Mouse (Mus musculus) intestine, postnatal 0 days (tissue): ENCODE measurements around the gene Sall1. TPM values are rescaled to one million over a fixed set of nuclear protein-coding genes. Genes with fewer than 3 reads are reported as not detected.

ENCODE experiments used
- ATAC-seq: fragments of 200-750 bp; cut with Nextera tagmentation; 2 replicates; pipeline ENCODE4 v1.8.0; 2017; ENCODE audit warnings: mild to moderate bottlenecking, moderate TSS enrichment, moderate library complexity
- H3K27ac ChIP-seq: fragments of 300-500 bp; sonication (generic); 2 replicates; pipeline ENCODE4 v1.5.1; 2014; ENCODE audit warnings: mild to moderate bottlenecking, low read depth, low read length, moderate library complexity
- H3K27me3 ChIP-seq: fragments of 300-500 bp; sonication (generic); replicated peaks from 2 replicates; pipeline ENCODE4 v1.6.1; 2014; ENCODE audit warnings: low read length, mixed read lengths; ENCODE audit not compliant: control insufficient read depth, insufficient read depth
- H3K36me3 ChIP-seq: fragments of 300-500 bp; sonication (generic); 2 replicates; pipeline ENCODE4 v1.6.1; 2014; ENCODE audit warnings: mild to moderate bottlenecking, moderate library complexity; ENCODE audit not compliant: control insufficient read depth, insufficient read depth
- H3K4me1 ChIP-seq: fragments of 300-500 bp; sonication (generic); replicated peaks from 2 replicates; pipeline ENCODE4 v1.6.1; 2014; ENCODE audit warnings: antibody characterized with exemption, low read length, mixed read lengths; ENCODE audit not compliant: control insufficient read depth, insufficient read depth
- H3K4me2 ChIP-seq: fragments of 300-500 bp; sonication (generic); replicated peaks from 2 replicates; pipeline ENCODE4 v1.6.1; 2014; ENCODE audit warnings: low read depth, mild to moderate bottlenecking, moderate library complexity
- H3K4me3 ChIP-seq: fragments of 300-500 bp; sonication (generic); 2 replicates; pipeline ENCODE4 v1.5.1; 2014; ENCODE audit warnings: low read depth, low read length
- H3K9ac ChIP-seq: fragments of 300-500 bp; sonication (generic); 2 replicates; pipeline ENCODE4 v1.6.1; 2014; ENCODE audit warnings: mild to moderate bottlenecking, low read depth, low read length
- H3K9me3 ChIP-seq: fragments of 300-500 bp; sonication (generic); 2 replicates; pipeline ENCODE4 v1.6.1; 2016; ENCODE audit warnings: mixed run types; ENCODE audit not compliant: control insufficient read depth
- CTCF ChIP-seq: sonication (generic); IDR thresholded peaks from 2 replicates; pipeline ENCODE4 v1.5.1; 2016; ENCODE audit warnings: low read depth, mild to moderate bottlenecking, control low read depth, antibody characterized with exemption, moderate library complexity
- WGBS: fragments of 180-500 bp; shearing (Covaris S2); extraction: QIAGEN DNeasy Blood & Tissue Kit; methylation state at CpG from one replicate; pipeline ENCODE4 v1.1.7; 2014; 5-methylcytosine and 5-hydroxymethylcytosine counted together
- polyA plus RNA-seq: library from polyadenylated mRNA; unstranded; fragments of >200 nt; fragmentation: Nextera tagmentation; extraction: Ambion mirVana; gene quantifications from 2 replicates; pipeline ENCODE4 v1.2.1, GENCODE M21; 2015

Gene Sall1
- polyA plus RNA-seq, 1 experiment from 2014 or later = 0.76 TPM

GRCm38 (mm10) chr8:89045726-89046125 lies 1.8 kb upstream of the Sall1 start:
- Histone ChIP-seq H3K36me3 (no peaks in the 10 kb centered on the region), H3K27ac (no peak overlapping the region), H3K4me3 (peak overlapping the region; percentile 25), H3K4me2 (peak overlapping the region; percentile 51), H3K4me1 (0 out of 2 replicates have a peak, but pooled peaks cover 7% of the 10 kb centered on the region), H3K9ac (no peak overlapping the region), H3K9me3 (no peaks in the 10 kb centered on the region), H3K27me3 (peaks cover 95% of the 10 kb centered on the region)
- ATAC-seq = no peak
- TF ChIP-seq CTCF = no peak
- WGBS = 8% methylated on average over 17 of the region's 17 CpGs

- 0 out of 2 replicates have a peak, but pooled peaks cover 7% of the 10 kb centered on the region for H3K4me1 ChIP-seq
- no peak overlapping the region for H3K27ac ChIP-seq
- peak overlapping the region; percentile 56; the same call in 1 of the 2 replicates for H3K4me3 ChIP-seq
- no peak overlapping the region for H3K9ac ChIP-seq
- H3K36me3 ChIP-seq = no peaks in the 10 kb centered on the region
- H3K9me3 ChIP-seq = no peaks in the 10 kb centered on the region
- H3K4me2 ChIP-seq = peak overlapping the region; percentile 21; the same call in 1 of the 2 replicates
- no peak for TF ChIP-seq CTCF
- peaks cover 97% of the 10 kb centered on the region for H3K27me3 ChIP-seq
- WGBS = 1% methylated on average over 30 of the region's 30 CpGs
- no peak for ATAC-seq
Measured at GRCm38 (mm10) chr8:89045218-89045601, 1.2 kb upstream of the Sall1 start.

GRCm38 (mm10) chr8:89044511-89045217 lies 702 bp upstream of the Sall1 start:
- Histone ChIP-seq H3K27me3 (peaks cover 96% of the 10 kb centered on the region), H3K27ac (no peak overlapping the region), H3K9ac (no peak overlapping the region), H3K9me3 (no peaks in the 10 kb centered on the region), H3K4me2 (peak overlapping the region; percentile 89), H3K4me3 (peak overlapping the region; percentile 56), H3K36me3 (no peaks in the 10 kb centered on the region), H3K4me1 (0 out of 2 replicates have a peak, but pooled peaks cover 7% of the 10 kb centered on the region)
- TF ChIP-seq CTCF = no peak
- ATAC-seq = no peak
- WGBS = 1% methylated on average over 31 of the region's 31 CpGs

- no peak for TF ChIP-seq CTCF
- H3K4me2 ChIP-seq = peak overlapping the region; percentile 89
- under 1% methylated on average over 32 of the region's 32 CpGs for WGBS
- H3K4me3 ChIP-seq = peak overlapping the region; percentile 56
- H3K9ac ChIP-seq = no peak overlapping the region
- ATAC-seq = peak; percentile 39
- no peaks in the 10 kb centered on the region for H3K36me3 ChIP-seq
- no peak overlapping the region; the same call in 1 of the 2 replicates for H3K27ac ChIP-seq
- no peaks in the 10 kb centered on the region for H3K9me3 ChIP-seq
- peaks cover 95% of the 10 kb centered on the region for H3K27me3 ChIP-seq
- H3K4me1 ChIP-seq = 0 out of 2 replicates have a peak, but pooled peaks cover 7% of the 10 kb centered on the region
Measured at GRCm38 (mm10) chr8:89043371-89043841, 556 bp downstream of the Sall1 start.

GRCm38 (mm10) chr8:89042560-89043370 lies 1.2 kb downstream of the Sall1 start:
- 0 out of 2 replicates have a peak, but pooled peaks cover 7% of the 10 kb centered on the region for H3K4me1 ChIP-seq
- no peaks in the 10 kb centered on the region for H3K9me3 ChIP-seq
- peaks cover 95% of the 10 kb centered on the region for H3K27me3 ChIP-seq
- H3K9ac ChIP-seq = peak overlapping the region; percentile 47
- H3K4me3 ChIP-seq = peak overlapping the region; percentile 56
- no peaks in the 10 kb centered on the region for H3K36me3 ChIP-seq
- peak overlapping the region; percentile 35; the same call in 1 of the 2 replicates for H3K27ac ChIP-seq
- TF ChIP-seq CTCF = no peak
- ATAC-seq = peak; percentile 44
- H3K4me2 ChIP-seq = peak overlapping the region; percentile 89
- WGBS = under 1% methylated on average over 57 of the region's 80 CpGs

- H3K9ac ChIP-seq = peak overlapping the region; percentile 47
- peaks cover 95% of the 10 kb centered on the region for H3K27me3 ChIP-seq
- under 1% methylated on average over 34 of the region's 35 CpGs for WGBS
- H3K4me1 ChIP-seq = 0 out of 2 replicates have a peak, but pooled peaks cover 7% of the 10 kb centered on the region
- H3K36me3 ChIP-seq = no peaks in the 10 kb centered on the region
- TF ChIP-seq CTCF = no peak
- H3K27ac ChIP-seq = no peak overlapping the region
- ATAC-seq = no peak
- H3K4me3 ChIP-seq = peak overlapping the region; percentile 56
- H3K9me3 ChIP-seq = no peaks in the 10 kb centered on the region
- peak overlapping the region; percentile 89 for H3K4me2 ChIP-seq
Measured at GRCm38 (mm10) chr8:89042118-89042460, 1.9 kb downstream of the Sall1 start.
